Mouse (Mus musculus) T-helper 2 cell (primary cell): Measurements from ENCODE around the gene Insr.

Experiments
- in situ Hi-C: fragments of 300-600 bp; cut with MboI, MseI; formaldehyde crosslinking; loops from one replicate; pipeline ENCODE4 v1.15.1; 2025; ENCODE audit warnings: high pct_unique_total_duplicates

The Insr gene

GRCm38 (mm10) chr8:3234569-3234968 lies 44.8 kb downstream of the Insr start:
- in situ Hi-C loops = no loop called here

- in situ Hi-C loops = no loop called here
These were observed 46.8 kb downstream of the Insr start for GRCm38 (mm10) chr8:3232601-3233000.

GRCm38 (mm10) chr8:3230118-3231060 lies 49.0 kb downstream of the Insr start:
- in situ Hi-C loops = no loop called here

- in situ Hi-C loops = loop anchor here (10.0 kb wide), 1 partner anchor 447 kb away; the partner anchor contains the start of genes Fcor and Trappc5
These were observed 52.0 kb downstream of the Insr start for GRCm38 (mm10) chr8:3227423-3227822.

GRCm38 (mm10) chr8:3225731-3226130 lies 53.7 kb downstream of the Insr start:
- in situ Hi-C loops = loop anchor here (10.0 kb wide), 1 partner anchor 449 kb away; the partner anchor contains the start of genes Fcor and Trappc5

- in situ Hi-C loops = loop anchor here (10.0 kb wide), 1 partner anchor 450 kb away; the partner anchor contains the start of genes Fcor and Trappc5
These were observed 54.2 kb downstream of the Insr start for GRCm38 (mm10) chr8:3225184-3225583.

GRCm38 (mm10) chr8:3222636-3222965 lies 56.8 kb downstream of the Insr start:
- in situ Hi-C loops = loop anchor here (5.0 to 10.0 kb wide), 2 partner anchors 60 to 452 kb away; partner anchors contain the start of genes Fcor and Trappc5

GRCm38 (mm10) chr8:3221960-3222635 lies 57.3 kb downstream of the Insr start:
- in situ Hi-C loops = loop anchor here (5.0 to 10.0 kb wide), 2 partner anchors 60 to 453 kb away; partner anchors contain the start of genes Fcor and Trappc5

- in situ Hi-C loops = loop anchor here (5.0 to 10.0 kb wide), 2 partner anchors 61 to 453 kb away; partner anchors contain the start of genes Fcor and Trappc5
These were observed 58.1 kb downstream of the Insr start for GRCm38 (mm10) chr8:3221047-3221959.

GRCm38 (mm10) chr8:3220502-3220901 lies 58.9 kb downstream of the Insr start:
- in situ Hi-C loops = loop anchor here (5.0 to 10.0 kb wide), 2 partner anchors 62 to 454 kb away; partner anchors contain the start of genes Fcor and Trappc5

GRCm38 (mm10) chr8:3219921-3220411 lies 59.5 kb downstream of the Insr start:
- in situ Hi-C loops = loop anchor here (5.0 to 10.0 kb wide), 2 partner anchors 62 to 455 kb away; partner anchors contain the start of genes Fcor and Trappc5

GRCm38 (mm10) chr8:3219266-3219665 lies 60.2 kb downstream of the Insr start:
- in situ Hi-C loops = no loop called here

GRCm38 (mm10) chr8:3216541-3217092 lies 62.8 kb downstream of the Insr start:
- in situ Hi-C loops = no loop called here

GRCm38 (mm10) chr8:3215561-3215960 lies 63.9 kb downstream of the Insr start:
- in situ Hi-C loops = no loop called here

GRCm38 (mm10) chr8:3214601-3215000 lies 64.8 kb downstream of the Insr start:
- in situ Hi-C loops = no loop called here

GRCm38 (mm10) chr8:3211456-3211855 lies 68.0 kb downstream of the Insr start:
- in situ Hi-C loops = no loop called here

GRCm38 (mm10) chr8:3209960-3210359 lies 69.5 kb downstream of the Insr start:
- in situ Hi-C loops = no loop called here

GRCm38 (mm10) chr8:3209268-3209667 lies 70.1 kb downstream of the Insr start:
- in situ Hi-C loops = no loop called here

GRCm38 (mm10) chr8:3208729-3209128 lies 70.7 kb downstream of the Insr start:
- in situ Hi-C loops = no loop called here

- in situ Hi-C loops = no loop called here
These were observed 74.5 kb downstream of the Insr start for GRCm38 (mm10) chr8:3204758-3205443.
